Mouse (Mus musculus) limb, embryonic 14.5 days (tissue): ENCODE measurements at regions not wholly inside any gene's neighbourhood (a gene's known extent, or its start where the extent isn't known, plus 50 kb on each side); places are given as distances from the start of the nearest gene placed in this dataset.

ENCODE experiments used
- ATAC-seq: fragments of 200-750 bp; cut with Nextera tagmentation; 2 replicates; pipeline ENCODE4 v1.8.0; 2017; ENCODE audit warnings: low read depth, moderate number of reproducible peaks, moderate TSS enrichment; ENCODE audit not compliant: low FRiP score
- DNase-seq: peaks from one replicate; pipeline ENCODE4 v3.0.0-alpha.2; 2015; ENCODE audit warnings: low spot score
- H3K27ac ChIP-seq: fragments of 300-500 bp; sonication (generic); replicated peaks from 2 replicates; pipeline ENCODE4 v1.5.1; 2014; ENCODE audit warnings: low read depth, mild to moderate bottlenecking, low read length, moderate library complexity, mixed read lengths
- H3K27me3 ChIP-seq: fragments of 300-500 bp; sonication (generic); 2 replicates; pipeline ENCODE4 v1.6.1; 2014; ENCODE audit warnings: low read length, mixed read lengths; ENCODE audit not compliant: control insufficient read depth, insufficient read depth
- H3K36me3 ChIP-seq: fragments of 300-500 bp; sonication (generic); 2 replicates; pipeline ENCODE4 v1.6.1; 2014; ENCODE audit warnings: mild to moderate bottlenecking, low read length, moderate library complexity, mixed read lengths; ENCODE audit not compliant: control insufficient read depth, insufficient read depth
- H3K4me1 ChIP-seq: fragments of 300-500 bp; sonication (generic); 2 replicates; pipeline ENCODE4 v1.6.1; 2014; ENCODE audit warnings: antibody characterized with exemption, low read length, mixed read lengths; ENCODE audit not compliant: control insufficient read depth, insufficient read depth
- H3K4me2 ChIP-seq: fragments of 300-500 bp; sonication (generic); replicated peaks from 2 replicates; pipeline ENCODE4 v1.6.1; 2014; ENCODE audit warnings: low read depth, mild to moderate bottlenecking, low read length, moderate library complexity; ENCODE audit not compliant: severe bottlenecking
- H3K4me3 ChIP-seq: fragments of 300-500 bp; sonication (generic); replicated peaks from 2 replicates; pipeline ENCODE4 v1.5.1; 2014; ENCODE audit warnings: low read length
- H3K9ac ChIP-seq: fragments of 300-500 bp; sonication (generic); 2 replicates; pipeline ENCODE4 v1.6.1; 2014; ENCODE audit warnings: mild to moderate bottlenecking, low read depth, low read length, moderate library complexity; ENCODE audit not compliant: severe bottlenecking
- H3K9me3 ChIP-seq: fragments of 300-500 bp; sonication (generic); 2 replicates; pipeline ENCODE4 v1.6.1; 2016; ENCODE audit warnings: low read length; ENCODE audit not compliant: control insufficient read depth
- POLR2A ChIP-seq: fragments of 200-500 bp; IDR thresholded peaks from 2 replicates; pipeline ENCODE4 v1.8.0; 2012; ENCODE audit warnings: inconsistent platforms, mild to moderate bottlenecking, moderate library complexity, borderline replicate concordance; ENCODE audit not compliant: insufficient read depth, insufficient read length; ENCODE audit errors: extremely low read depth
- WGBS: fragments of 180-500 bp; shearing (Covaris S2); extraction: QIAGEN DNeasy Blood & Tissue Kit; methylation state at CpG from one replicate; pipeline ENCODE4 v1.1.7; 2014; 5-methylcytosine and 5-hydroxymethylcytosine counted together

DNA sequence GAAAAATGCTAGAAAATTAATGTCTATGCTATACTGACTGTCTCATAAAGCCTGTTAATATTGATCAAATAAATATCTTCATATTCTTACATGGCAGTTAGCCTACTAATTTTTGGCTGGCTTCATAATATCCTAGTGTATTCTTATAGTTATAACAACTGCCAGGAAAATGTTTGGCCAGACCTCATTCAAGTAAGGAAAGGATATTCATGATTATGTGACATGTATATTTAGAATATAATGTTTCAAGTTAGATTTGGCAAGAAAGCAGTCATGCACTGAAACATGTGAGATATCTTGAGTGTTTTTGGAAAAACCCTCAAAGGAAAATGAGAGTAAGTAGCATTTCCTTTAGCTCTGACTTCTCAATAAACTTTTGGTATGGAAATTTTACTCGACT, 548.9 kb downstream of the Hsfy2 start:
- Histone ChIP-seq H3K27me3 (no peaks in the 10 kb centered on the region), H3K4me1 (no peaks in the 10 kb centered on the region), H3K4me2 (no peak overlapping the region), H3K27ac (no peak overlapping the region), H3K9ac (no peak overlapping the region), H3K9me3 (no peaks in the 10 kb centered on the region), H3K36me3 (no peaks in the 10 kb centered on the region), H3K4me3 (no peak overlapping the region)
- 59% methylated on average over 1 of the region's 1 CpGs for whole genome bisulfite sequencing
- ATAC-seq (no peak), DNase-seq (peak; percentile 3)
- TF ChIP-seq POLR2A: no peak

GRCm38 (mm10) chr1:56076757-56077156, 560.5 kb downstream of the Hsfy2 start:
- no peaks in the 10 kb centered on the region for H3K4me1 ChIP-seq
- H3K4me3 ChIP-seq: no peak overlapping the region
- no peak overlapping the region for H3K9ac ChIP-seq
- 80% methylated on average over 1 of the region's 1 CpGs for WGBS
- H3K4me2 ChIP-seq: no peak overlapping the region
- ATAC-seq (no peak), DNase-seq (no peak)
- no peak overlapping the region for H3K27ac ChIP-seq
- TF ChIP-seq POLR2A: no peak
- no peaks in the 10 kb centered on the region for H3K36me3 ChIP-seq
- H3K27me3 ChIP-seq: no peaks in the 10 kb centered on the region
- no peaks in the 10 kb centered on the region for H3K9me3 ChIP-seq

DNA sequence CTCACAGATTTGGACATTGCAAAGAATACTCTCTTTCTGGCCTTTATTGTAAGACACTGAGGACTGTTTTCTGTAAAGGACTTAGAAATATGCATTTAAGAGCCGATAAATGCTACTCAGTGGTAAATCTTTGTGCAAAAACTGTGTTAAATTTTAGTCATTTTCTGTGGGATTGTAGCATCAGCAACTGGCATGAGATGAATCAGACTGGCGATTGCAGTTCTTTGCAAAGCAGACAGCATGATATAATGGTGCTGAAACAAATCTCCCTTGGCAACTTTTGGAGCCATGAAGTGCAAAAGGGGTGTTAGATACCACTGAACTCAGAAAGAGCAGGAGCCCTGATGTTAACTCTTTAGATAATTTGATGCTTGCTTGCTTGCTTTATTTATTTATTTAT, 565.0 kb downstream of the Hsfy2 start:
- Histone ChIP-seq H3K9ac (no peak overlapping the region), H3K4me2 (no peak overlapping the region), H3K4me3 (no peak overlapping the region), H3K4me1 (no peaks in the 10 kb centered on the region), H3K9me3 (no peaks in the 10 kb centered on the region), H3K27me3 (no peaks in the 10 kb centered on the region), H3K36me3 (no peaks in the 10 kb centered on the region), H3K27ac (no peak overlapping the region)
- no peak for ATAC-seq
- TF ChIP-seq POLR2A: no peak
- 95% methylated on average over 2 of the region's 2 CpGs for WGBS
- no peak for DNase-seq

DNA sequence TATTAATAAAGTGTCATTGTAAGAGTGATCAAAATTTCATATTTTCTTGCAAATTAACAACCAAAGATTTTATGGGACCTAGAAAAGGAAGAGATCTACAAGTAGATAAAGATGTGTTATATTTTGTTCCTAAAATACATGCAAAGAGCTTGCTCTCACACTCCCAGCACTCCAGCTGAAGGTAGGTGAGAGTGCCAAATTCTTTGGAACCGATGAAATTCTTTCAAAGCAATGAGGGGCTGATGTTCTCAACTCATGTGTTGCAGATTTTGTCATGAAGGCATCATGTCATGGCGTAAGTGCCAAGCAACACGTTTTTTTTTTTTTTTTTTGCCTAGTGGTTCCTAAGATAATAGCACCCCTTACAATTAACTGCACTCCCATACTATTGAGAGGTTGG, 573.8 kb downstream of the Hsfy2 start:
- ATAC-seq: no peak
- no peak for TF ChIP-seq POLR2A
- no peaks in the 10 kb centered on the region for H3K9me3 ChIP-seq

More for the DNA sequence above, 573.8 kb downstream of the Hsfy2 start:
- H3K4me3 ChIP-seq: no peak overlapping the region
- DNase-seq: no peak
- H3K4me1 ChIP-seq: no peaks in the 10 kb centered on the region
- H3K27me3 ChIP-seq: no peaks in the 10 kb centered on the region
- WGBS: 73% methylated on average over 3 of the region's 3 CpGs
- H3K36me3 ChIP-seq: no peaks in the 10 kb centered on the region
- no peak overlapping the region for H3K4me2 ChIP-seq
- no peak overlapping the region for H3K9ac ChIP-seq
- H3K27ac ChIP-seq: no peak overlapping the region
